Mouse (Mus musculus) splenic B cell, adult 2 months (primary cell): ENCODE measurements at regions not wholly inside any gene's neighbourhood (a gene's known extent, or its start where the extent isn't known, plus 50 kb on each side); places are given as distances from the start of the nearest gene placed in this dataset.

Experiments used
- DNase-seq: peaks from one replicate; pipeline ENCODE4 v3.0.0-alpha.2; 2011; ENCODE audit warnings: low read depth, low spot score
- H3K27me3 ChIP-seq: 2 replicates; pipeline ENCODE4 v1.6.1; 2012; ENCODE audit warnings: mild to moderate bottlenecking, low read length, moderate library complexity, mixed read lengths; ENCODE audit not compliant: control insufficient read depth, poor library complexity, insufficient read depth, severe bottlenecking
- H3K36me3 ChIP-seq: 2 replicates; pipeline ENCODE4 v1.6.1; 2012; ENCODE audit warnings: mild to moderate bottlenecking, low read length, moderate library complexity, mixed read lengths; ENCODE audit not compliant: control insufficient read depth, poor library complexity, insufficient read depth, severe bottlenecking

- DNase-seq: no peak
- Histone ChIP-seq H3K27me3 (no peaks in the 10 kb centered on the region), H3K36me3 (no peaks in the 10 kb centered on the region)
These were observed 186.7 kb upstream of the Stac start for GRCm38 (mm10) chr9:111876846-111877245.

- H3K36me3 ChIP-seq: no peaks in the 10 kb centered on the region
- DNase-seq: no peak
- H3K27me3 ChIP-seq: no peaks in the 10 kb centered on the region
These were observed 180.3 kb upstream of the Stac start for GRCm38 (mm10) chr9:111870466-111870865.

- DNase-seq: no peak
- Histone ChIP-seq H3K27me3 (no peaks in the 10 kb centered on the region), H3K36me3 (no peaks in the 10 kb centered on the region)
These were observed 179.7 kb upstream of the Stac start for GRCm38 (mm10) chr9:111869801-111870382.

GRCm38 (mm10) chr9:111858051-111858450 is 167.9 kb upstream of the Stac start:
- Histone ChIP-seq H3K36me3 (no peaks in the 10 kb centered on the region), H3K27me3 (no peaks in the 10 kb centered on the region)
- DNase-seq: no peak

GRCm38 (mm10) chr9:111854976-111855375 is 164.8 kb upstream of the Stac start:
- Histone ChIP-seq H3K27me3 (no peaks in the 10 kb centered on the region), H3K36me3 (no peaks in the 10 kb centered on the region)
- DNase-seq: no peak

- no peak for DNase-seq
- no peaks in the 10 kb centered on the region for H3K27me3 ChIP-seq
- H3K36me3 ChIP-seq: no peaks in the 10 kb centered on the region
These were observed 156.2 kb upstream of the Stac start for GRCm38 (mm10) chr9:111846366-111846765.

GRCm38 (mm10) chr9:111841151-111841550 is 151.0 kb upstream of the Stac start:
- no peak for DNase-seq
- H3K27me3 ChIP-seq: no peaks in the 10 kb centered on the region
- no peaks in the 10 kb centered on the region for H3K36me3 ChIP-seq

- DNase-seq: no peak
- Histone ChIP-seq H3K27me3 (no peaks in the 10 kb centered on the region), H3K36me3 (no peaks in the 10 kb centered on the region)
These were observed 148.1 kb upstream of the Stac start for GRCm38 (mm10) chr9:111838069-111838820.

GRCm38 (mm10) chr9:111822094-111822493 is 131.9 kb upstream of the Stac start:
- no peaks in the 10 kb centered on the region for H3K36me3 ChIP-seq
- DNase-seq: no peak
- no peaks in the 10 kb centered on the region for H3K27me3 ChIP-seq

- no peaks in the 10 kb centered on the region for H3K36me3 ChIP-seq
- no peaks in the 10 kb centered on the region for H3K27me3 ChIP-seq
- no peak for DNase-seq
These were observed 127.3 kb upstream of the Stac start for GRCm38 (mm10) chr9:111817461-111817860.

- H3K36me3 ChIP-seq: no peaks in the 10 kb centered on the region
- H3K27me3 ChIP-seq: no peaks in the 10 kb centered on the region
- DNase-seq: no peak
These were observed 114.8 kb upstream of the Stac start for GRCm38 (mm10) chr9:111804931-111805330.

- H3K27me3 ChIP-seq: no peaks in the 10 kb centered on the region
- DNase-seq: no peak
- H3K36me3 ChIP-seq: no peaks in the 10 kb centered on the region
These were observed 111.2 kb upstream of the Stac start for GRCm38 (mm10) chr9:111801381-111801780.

- H3K27me3 ChIP-seq: no peaks in the 10 kb centered on the region
These were observed 110.7 kb upstream of the Stac start for GRCm38 (mm10) chr9:111800869-111801268.

GRCm38 (mm10) chr9:111778981-111779380 is 88.8 kb upstream of the Stac start:
- no peaks in the 10 kb centered on the region for H3K36me3 ChIP-seq
- no peaks in the 10 kb centered on the region for H3K27me3 ChIP-seq
- no peak for DNase-seq

More at GRCm38 (mm10) chr9:111800869-111801268, 110.7 kb upstream of the Stac start:
- DNase-seq: no peak
- no peaks in the 10 kb centered on the region for H3K36me3 ChIP-seq

- no peak for DNase-seq
- no peaks in the 10 kb centered on the region for H3K27me3 ChIP-seq
- no peaks in the 10 kb centered on the region for H3K36me3 ChIP-seq
These were observed 87.4 kb upstream of the Stac start for GRCm38 (mm10) chr9:111777433-111778135.
